Mouse (Mus musculus) spleen, adult 18-20 months (tissue): Measurements from ENCODE around the gene Soga1.

Experiments
- DNase-seq, 2 experiments: peaks; one replicate each; pipeline ENCODE4 v3.0.0; 2022; ENCODE audit warnings: mixed read lengths in 2 of 2

Soga1 gene

DNA sequence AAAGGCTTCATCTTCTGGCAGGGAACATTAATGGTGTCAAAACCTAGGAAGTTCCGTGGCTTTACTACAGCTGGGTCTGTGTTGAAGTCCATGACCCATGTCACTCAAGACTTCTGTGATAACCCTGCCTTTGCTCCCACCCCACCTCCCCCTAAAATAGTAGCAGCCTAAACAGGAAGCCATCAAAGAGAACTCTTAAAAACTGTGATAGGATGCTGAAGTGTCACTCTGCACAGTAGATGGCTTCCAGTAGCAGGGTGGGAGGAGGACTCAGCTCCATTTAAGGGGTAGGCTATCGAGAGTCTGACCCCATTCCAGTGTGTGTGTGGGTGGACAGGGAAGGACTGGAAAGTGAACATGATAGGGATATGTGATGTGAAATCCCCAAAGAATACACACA is 104.1 kb downstream of the Soga1 start:
- DNase-seq = no peak

DNA sequence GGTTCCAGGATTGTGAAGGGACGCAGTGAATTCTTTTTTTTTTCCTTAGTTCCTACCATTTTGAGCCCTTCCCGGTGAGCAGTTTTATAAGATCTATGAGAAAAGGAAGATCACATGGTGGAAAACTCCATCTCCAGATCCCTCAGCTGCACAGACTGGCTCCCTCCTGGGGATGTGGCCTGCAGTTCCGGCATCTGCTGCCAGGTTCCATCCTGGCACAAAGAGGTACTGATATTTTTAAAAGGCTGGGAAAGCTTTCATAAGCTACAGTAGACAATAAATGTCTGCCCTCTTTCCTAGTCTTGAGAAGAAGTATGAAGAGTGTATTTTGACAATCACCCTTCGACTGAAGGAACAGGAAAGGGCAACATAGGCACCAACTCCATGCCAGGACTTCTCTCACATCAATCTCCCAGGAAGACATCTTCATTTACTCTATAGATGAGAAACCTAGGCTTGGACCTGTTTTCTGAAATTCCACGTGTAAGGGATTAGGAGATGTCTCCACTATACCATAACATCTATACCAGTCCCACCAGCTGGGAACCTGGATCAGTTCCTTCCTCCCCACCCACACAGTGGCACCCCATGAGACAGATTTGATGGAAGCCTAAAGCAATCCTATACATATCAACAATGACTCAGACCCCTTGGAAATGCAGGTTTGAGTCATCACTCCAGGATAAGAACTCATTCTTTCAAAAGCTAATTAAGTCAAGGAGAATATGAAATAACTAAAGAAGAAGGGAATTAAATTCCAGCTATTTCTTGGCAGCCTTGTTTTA is 105.5 kb downstream of the Soga1 start:
- no peak for DNase-seq

DNA sequence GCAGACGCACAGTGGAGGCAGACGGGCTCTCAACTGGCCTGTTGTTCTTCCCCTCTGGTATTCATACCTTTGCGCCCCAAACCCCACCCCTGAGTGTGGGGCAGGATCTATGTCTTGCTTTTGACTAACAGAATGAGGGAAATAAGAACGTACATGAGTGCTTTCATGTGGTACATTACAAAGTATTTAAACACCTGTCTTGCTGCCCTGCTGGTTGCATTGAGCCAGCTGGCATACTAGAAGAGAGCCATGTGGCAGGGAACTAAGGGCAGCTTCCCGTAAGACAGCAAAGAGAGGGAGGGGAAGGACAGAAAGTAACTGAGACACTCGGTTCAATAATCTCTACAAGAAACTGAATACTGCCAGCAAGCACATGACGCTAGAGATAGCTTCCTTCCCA is 108.8 kb downstream of the Soga1 start:
- no peak for DNase-seq

DNA sequence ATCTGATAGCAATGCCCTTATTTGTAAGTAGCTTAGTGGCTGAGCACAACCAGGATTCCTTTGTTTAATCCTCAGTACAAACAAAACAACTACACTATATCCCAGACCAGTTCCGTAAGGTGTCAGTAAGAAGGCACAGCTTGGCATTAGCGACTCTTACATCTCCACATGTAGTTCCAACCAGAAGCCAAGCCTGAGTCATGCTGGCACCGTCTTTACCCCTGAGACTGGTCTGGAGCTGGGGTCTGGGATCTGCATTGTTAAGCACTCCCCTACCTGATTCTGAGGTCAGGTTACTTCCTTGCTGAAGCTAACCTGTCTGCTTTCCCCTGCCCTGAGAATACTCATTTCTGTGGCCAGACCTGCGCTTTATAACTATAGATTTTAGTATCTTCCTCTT is 110.6 kb downstream of the Soga1 start:
- DNase-seq = no peak

- no peak for DNase-seq
These were observed 111.7 kb downstream of the Soga1 start for GRCm38 (mm10) chr2:156967388-156967787.
